Mouse (Mus musculus): ENCODE results near the gene Ube2e1. TPM values are rescaled to one million over a fixed set of nuclear protein-coding genes. Genes with fewer than 3 reads are reported as not detected.

Ube2e1 gene
- polyA plus RNA-seq (2012): 58.5 and 72.3 TPM in 2 replicates

GRCm38 (mm10) chr14:18331693-18332131 lies at the start of gene Ube2e1:
Ube2e1 (minus strand) TSS chr14:18331859.
- TF ChIP-seq GATA1 (IDR thresholded peaks at IDR 0.05; ENCODE audit: low read length): no peak

GRCm38 (mm10) chr14:18379841-18380240 lies 48.2 kb upstream of the Ube2e1 start:
- no peak for TF ChIP-seq GATA1 (IDR thresholded peaks at IDR 0.05; ENCODE audit: low read length)

DNA sequence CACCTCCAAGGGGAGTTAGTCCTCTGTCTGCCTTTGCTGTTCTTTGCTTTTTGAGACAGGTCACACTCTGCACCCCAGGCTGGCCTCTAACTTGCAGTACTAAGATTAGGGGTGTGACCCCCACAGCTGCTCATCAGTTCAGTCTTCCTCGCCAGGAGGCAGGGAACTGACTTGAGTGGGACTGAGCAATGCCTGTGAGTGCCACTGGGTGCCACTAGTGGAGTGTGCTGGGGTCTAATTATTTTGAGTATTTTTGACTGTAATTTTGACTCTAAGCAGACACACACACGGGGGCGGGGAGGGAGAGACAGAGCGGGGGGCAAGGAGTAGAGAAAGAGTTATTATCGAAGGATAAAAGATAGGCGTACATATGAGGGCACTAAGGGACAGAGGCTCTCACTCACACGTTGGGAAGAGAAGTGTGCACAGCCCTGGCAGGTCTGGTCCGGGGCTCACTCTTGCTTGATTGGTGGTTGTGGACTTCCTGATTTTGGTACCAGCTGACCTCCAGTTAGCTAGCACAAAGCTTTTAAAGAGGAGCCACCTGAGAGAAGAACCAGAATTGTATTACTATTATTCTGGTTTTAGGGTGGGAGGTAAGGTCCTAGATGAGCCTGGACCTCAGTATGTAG lies 46.4 kb upstream of the Ube2e1 start:
- TF ChIP-seq GATA1 (IDR thresholded peaks at IDR 0.05; ENCODE audit: low read length): no peak

DNA sequence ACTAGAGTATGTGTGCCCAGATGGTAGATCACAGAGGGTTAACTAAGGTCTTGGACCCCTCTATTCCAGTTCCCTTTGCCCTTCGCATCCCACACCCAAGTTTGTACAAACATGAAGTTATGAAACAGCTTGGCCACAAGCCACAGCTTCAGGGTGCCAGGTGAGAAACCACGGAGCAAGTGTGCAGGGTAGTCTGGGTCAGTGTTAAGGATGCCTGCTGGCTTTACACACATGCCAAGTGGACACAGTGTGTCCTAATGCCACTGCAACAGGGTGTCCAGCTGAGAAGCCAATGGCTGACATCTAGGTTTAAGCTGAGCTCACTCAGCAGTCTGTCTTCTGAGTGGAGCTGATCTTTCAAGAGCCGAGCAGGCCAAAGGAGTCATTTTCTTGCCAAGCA lies 44.5 kb upstream of the Ube2e1 start:
- no peak for TF ChIP-seq GATA1 (IDR thresholded peaks at IDR 0.05; ENCODE audit: low read length)

DNA sequence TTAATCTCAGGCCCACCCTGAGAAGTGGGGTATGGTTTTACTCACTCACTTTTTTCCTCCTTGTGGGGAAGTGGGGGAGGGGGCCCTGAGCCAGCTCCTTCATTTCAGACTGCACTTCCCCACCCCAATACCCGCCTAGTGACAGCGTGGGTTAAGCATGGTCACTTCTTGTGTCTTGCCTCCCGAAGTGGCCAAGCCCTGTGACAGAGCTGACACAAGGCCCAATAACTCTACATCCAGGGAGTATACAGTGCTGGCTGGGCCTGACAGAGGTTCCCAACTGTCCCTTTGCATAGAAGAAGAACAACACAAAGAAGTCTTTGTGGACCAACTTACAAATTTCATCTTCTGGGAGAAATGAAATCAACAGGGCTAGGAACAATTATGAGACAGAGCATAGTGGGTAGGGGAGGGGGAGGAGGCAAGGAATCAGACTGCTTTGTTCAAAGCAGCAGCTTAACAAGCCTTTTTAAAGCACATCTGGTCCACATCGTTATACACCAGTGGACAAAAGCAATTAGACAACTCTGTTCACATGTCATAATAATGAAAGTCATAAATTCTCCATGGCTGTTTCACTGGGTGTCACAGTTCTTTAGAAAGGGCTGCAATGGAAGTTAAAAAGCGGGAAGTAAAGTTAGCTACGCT lies 42.2 kb upstream of the Ube2e1 start:
- no peak for TF ChIP-seq GATA1 (IDR thresholded peaks at IDR 0.05; ENCODE audit: low read length)

DNA sequence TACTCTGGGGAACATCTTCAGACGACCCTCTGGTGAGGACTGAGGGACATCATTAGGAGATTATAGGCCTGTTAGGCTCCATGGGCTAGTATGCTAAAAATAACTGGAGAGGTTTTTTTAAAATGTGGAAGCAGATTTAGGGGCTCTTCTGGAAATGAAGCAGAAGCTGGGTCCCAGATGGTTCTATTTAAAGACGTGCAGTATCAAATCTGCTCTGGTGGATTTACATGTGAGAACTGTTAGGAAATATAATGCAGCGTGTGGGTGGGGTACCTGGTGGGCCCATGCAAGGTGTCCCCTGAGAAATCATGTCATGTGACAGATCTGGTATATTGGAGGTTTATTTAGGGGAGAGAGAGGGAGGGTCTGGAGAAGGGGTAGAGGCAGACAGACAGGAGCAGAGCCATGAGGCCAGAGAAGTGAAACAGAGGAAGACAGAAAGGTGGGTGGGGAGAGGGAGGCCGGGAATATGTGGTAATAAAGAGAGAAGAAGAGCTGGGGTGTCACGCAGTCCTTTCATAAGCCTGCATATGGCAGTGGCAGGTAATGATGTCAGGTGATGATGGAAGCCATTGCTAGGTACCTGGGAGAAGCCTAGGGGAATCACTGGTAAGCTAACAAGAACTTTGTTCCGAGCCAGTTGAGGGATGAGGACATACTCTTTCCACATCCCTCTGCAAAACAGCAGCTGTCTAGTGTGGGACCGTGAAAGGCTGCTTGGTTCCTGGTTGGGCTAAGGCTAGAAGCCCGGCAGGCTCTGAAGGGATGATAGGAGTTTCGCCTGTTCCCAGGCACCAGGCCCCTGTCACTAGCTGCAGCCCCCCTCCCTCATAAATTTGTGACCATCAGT lies 41.3 kb upstream of the Ube2e1 start:
- TF ChIP-seq GATA1 (IDR thresholded peaks at IDR 0.05; ENCODE audit: low read length): no peak

- TF ChIP-seq GATA1 (IDR thresholded peaks at IDR 0.05; ENCODE audit: low read length): no peak
Measured at GRCm38 (mm10) chr14:18369031-18369430, 37.4 kb upstream of the Ube2e1 start.

DNA sequence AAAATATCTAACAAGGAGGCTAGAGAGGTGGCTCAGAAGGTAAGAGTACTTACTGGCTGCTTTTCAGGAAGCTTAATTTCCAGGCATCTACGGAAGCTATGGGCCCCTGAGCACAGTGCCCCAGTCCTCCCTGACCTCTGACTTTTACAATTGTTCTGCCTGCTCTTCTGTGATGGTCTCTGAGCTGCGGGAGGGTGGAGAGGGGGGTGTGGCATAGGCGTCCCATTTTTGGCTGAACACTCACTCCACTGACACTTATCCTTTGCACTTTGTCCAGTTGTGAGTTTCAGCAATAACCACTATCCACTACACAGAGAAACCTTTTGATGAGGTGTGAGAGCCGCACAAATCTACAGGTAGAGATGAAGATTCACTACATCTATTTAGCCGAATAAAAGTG lies 35.4 kb upstream of the Ube2e1 start:
- no peak for TF ChIP-seq GATA1 (IDR thresholded peaks at IDR 0.05; ENCODE audit: low read length)

DNA sequence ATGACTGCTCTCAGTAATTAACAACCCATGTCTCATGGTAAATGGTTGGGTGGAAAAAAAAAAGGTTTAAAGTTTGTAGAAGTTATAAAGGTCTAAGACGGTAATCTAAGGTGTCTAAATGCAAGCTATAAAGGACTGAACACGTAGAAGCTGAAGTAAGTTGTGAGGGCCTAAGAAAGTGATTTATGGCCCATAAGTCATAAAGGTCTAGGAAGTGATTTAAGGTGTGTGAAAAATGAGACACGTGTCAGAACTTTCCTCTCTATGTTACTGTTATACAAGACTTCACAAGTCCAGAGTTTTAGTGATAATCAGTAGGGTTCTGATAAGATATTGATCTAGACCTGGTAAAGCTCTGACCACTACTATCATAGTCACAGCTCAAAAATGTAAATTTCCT lies 32.7 kb upstream of the Ube2e1 start:
- no peak for TF ChIP-seq GATA1 (IDR thresholded peaks at IDR 0.05; ENCODE audit: low read length)

GRCm38 (mm10) chr14:18356442-18356841 lies 24.8 kb upstream of the Ube2e1 start:
- TF ChIP-seq GATA1 (IDR thresholded peaks at IDR 0.05; ENCODE audit: low read length): no peak

GRCm38 (mm10) chr14:18355514-18356190 lies 24.0 kb upstream of the Ube2e1 start:
- TF ChIP-seq GATA1 (IDR thresholded peaks at IDR 0.05; ENCODE audit: low read length): no peak

DNA sequence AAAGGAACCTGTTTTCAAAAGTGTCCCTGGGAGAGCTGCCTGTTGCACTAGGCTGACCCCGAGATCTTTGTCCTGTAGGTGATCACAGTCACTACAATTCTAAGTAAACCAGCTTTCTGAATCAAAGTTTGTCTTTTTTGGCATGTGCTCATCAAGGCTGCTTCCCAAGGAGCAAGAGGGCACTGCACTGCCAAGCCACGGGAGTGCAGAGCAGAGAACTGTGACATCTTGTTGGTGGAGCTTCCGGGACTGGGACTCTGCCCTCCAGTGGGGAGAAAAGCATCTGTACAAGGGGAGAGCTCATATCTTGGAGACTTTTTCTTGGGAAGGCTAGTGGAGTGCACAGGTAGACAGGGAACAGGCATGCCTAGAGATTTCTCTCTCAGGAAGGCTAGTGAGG lies 21.9 kb upstream of the Ube2e1 start:
- TF ChIP-seq GATA1 (IDR thresholded peaks at IDR 0.05; ENCODE audit: low read length): no peak

DNA sequence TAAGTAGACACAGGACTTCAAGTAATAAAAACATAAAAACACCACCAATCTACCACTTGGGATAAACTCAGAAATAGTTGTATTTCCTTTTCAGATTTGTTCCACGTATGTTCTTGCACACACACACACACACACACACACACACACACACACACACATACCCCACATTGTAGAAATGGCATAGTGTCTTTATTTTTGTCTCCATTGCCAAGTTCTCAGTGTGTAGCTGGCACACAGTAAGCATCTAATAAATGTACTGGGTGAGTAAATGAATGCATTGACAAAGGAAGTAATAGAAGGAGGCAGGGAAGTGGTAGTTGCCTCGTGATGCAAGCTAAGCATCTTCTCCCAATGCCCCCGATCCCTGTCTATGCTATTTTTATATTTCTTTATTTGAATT lies 21.3 kb upstream of the Ube2e1 start:
- TF ChIP-seq GATA1 (IDR thresholded peaks at IDR 0.05; ENCODE audit: low read length): no peak

GRCm38 (mm10) chr14:18350680-18351079 lies 19.0 kb upstream of the Ube2e1 start:
- TF ChIP-seq GATA1 (IDR thresholded peaks at IDR 0.05; ENCODE audit: low read length): no peak

DNA sequence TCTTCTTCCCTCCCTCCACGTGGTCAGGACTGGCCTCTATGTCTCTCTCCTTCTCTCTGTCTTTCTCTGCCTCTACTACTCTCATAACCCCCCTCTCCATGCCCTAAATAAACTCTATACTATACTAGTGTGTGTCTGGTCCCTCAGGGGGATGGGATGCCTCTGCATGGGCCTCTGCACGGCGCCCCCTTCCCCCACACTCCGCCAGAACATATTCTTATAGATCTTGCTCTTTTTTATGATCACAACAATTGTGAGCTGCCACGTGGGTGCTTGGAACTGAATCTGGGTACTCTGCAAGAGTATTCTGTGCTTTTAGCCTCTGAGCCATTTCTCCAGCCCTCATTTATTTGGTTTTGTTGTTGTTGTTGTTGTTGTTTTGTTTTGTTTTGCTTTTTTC lies 18.2 kb upstream of the Ube2e1 start:
- TF ChIP-seq GATA1 (IDR thresholded peaks at IDR 0.05; ENCODE audit: low read length): no peak

- TF ChIP-seq GATA1 (IDR thresholded peaks at IDR 0.05; ENCODE audit: low read length): no peak
Measured at GRCm38 (mm10) chr14:18343589-18343988, 11.9 kb upstream of the Ube2e1 start.
